Mouse (Mus musculus) Patski (cell line): Measurements from ENCODE around the gene Gm1123. TPM values are rescaled to one million over a fixed set of nuclear protein-coding genes. Genes with fewer than 3 reads are reported as not detected.

Experiments
- ATAC-seq: fragments of 100-300 bp; one replicate; pipeline ENCODE4 v1.8.0; 2021
- CTCF ChIA-PET: fragments of 350-600 bp; sonication (Branson Sonifier 250); formaldehyde crosslinking; loops from one replicate; lab custom pipeline; 2022; ENCODE audit warnings: inconsistent platforms; lab: Charles Lee
- POLR2A ChIA-PET: fragments of 350-600 bp; sonication (Branson Sonifier 250); formaldehyde crosslinking; loops from one replicate; lab custom pipeline; 2022; ENCODE audit warnings: antibody characterized with exemption, inconsistent platforms; lab: Charles Lee
- DNase-seq: peaks from one replicate; pipeline ENCODE4 v3.0.0-alpha.2; 2011; ENCODE audit warnings: low read depth, low spot score
- H3K27me3 ChIP-seq: fragments of 371-371 bp; one replicate; pipeline ENCODE4 v1.5.1; 2021
- CTCF ChIP-seq: fragments of 100-300 bp; IDR thresholded peaks from one replicate; pipeline ENCODE4 v1.5.1; 2021
- in situ Hi-C: fragments of 300-500 bp; cut with MboI; formaldehyde crosslinking; loops from 3 replicates; pipeline ENCODE4 v1.11.1; 2018; ENCODE audit warnings: low pct_unique_long_range_greater_than_20kb, mixed read lengths
- polyA plus RNA-seq: library from polyadenylated mRNA; unstranded; gene quantifications from one replicate; pipeline ENCODE4 v1.2.3, GENCODE M21; 2021

Gm1123 gene
- polyA plus RNA-seq, 1 experiment from 2014 or later: not detected

DNA sequence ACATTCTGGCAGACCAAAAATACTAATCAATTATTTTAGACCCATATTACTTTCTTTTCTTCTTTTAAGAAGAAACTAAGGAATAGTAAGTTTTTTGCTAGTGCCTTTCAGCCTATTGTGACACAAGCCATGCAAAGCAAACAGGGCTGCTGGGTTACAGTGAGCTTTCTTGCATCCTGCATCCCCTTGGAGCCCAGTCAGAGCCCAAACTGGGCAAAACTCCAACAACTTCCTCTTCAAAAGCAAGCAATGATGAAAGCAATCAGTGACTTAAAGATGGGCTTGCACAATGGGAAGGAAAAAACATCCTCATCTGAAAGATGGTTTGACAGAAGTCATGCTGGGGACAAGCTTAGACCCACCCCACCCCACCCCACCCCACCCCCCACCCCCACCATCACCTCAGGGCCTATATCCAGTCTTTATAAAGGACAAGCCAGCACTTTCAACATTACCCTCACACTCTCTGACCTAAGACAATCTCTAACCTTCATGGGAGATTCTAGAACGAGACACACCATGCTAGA lies 13.3 kb upstream of the Gm1123 start:
- no peak for TF ChIP-seq CTCF
- ATAC-seq (no peak), DNase-seq (no peak)
- H3K27me3 ChIP-seq: no peaks in the 10 kb centered on the region
- ChIA-PET CTCF (interaction anchor here (0.9 kb wide), 1 partner anchor 62 kb away, joined by 3 read pairs; the partner anchor contains the start of gene Faim), POLR2A (no interaction called here)
- in situ Hi-C loops: no loop called here

DNA sequence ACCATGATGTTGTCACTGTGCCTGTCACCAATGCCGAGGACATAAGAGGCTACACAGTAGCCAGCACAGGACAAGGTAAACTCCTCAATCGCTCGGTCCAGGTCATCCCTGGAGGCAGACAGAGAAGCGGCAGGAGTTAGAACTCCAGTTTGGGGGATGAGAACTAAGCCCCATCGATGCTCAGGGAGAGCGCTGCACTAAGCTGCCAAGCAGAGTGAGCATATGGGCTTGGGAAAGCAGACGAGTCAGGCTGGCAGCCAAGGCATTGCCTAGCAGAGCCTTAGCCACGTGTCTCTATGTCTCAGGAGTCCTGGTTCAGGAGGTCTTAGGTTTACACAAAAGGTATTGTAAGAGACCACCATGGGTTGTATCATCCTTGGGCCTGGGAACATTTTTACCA lies 9.2 kb upstream of the Gm1123 start:
- DNase-seq: no peak
- CTCF ChIA-PET: interaction anchor here (1.2 kb wide), 1 partner anchor 198 kb away, joined by 3 read pairs; no protein-coding TSS in a partner anchor

DNA sequence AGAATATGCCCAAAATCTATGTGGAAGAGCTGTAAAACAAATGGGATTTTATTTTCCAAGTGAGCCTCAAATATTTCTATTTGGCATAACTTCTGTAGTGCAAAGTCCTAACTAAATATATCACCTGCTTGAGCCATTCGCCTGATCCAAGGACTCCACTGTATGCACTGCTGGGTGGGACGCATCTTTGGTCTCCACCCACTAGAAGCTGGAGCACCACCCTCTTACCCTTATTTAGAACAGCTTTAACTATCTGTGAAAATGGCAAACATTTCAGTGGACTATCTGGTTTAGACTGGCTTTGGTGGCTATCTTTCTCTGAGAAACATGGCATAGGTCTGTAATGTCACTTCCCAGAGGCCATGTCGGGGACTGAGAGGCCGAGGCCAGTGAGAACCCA lies 7.1 kb upstream of the Gm1123 start:
- H3K27me3 ChIP-seq: no peaks in the 10 kb centered on the region
- DNase-seq (no peak), ATAC-seq (no peak)
- no peak for TF ChIP-seq CTCF
- ChIA-PET CTCF (no interaction called here), POLR2A (no interaction called here)
- in situ Hi-C loops: no loop called here

More for the DNA sequence above, 9.2 kb upstream of the Gm1123 start:
- POLR2A ChIA-PET: no interaction called here
- in situ Hi-C loops: no loop called here
- no peak for TF ChIP-seq CTCF
- H3K27me3 ChIP-seq: no peaks in the 10 kb centered on the region
- no peak for ATAC-seq

GRCm38 (mm10) chr9:99041994-99042393 lies 6.5 kb upstream of the Gm1123 start:
- POLR2A ChIA-PET: no interaction called here
- DNase-seq: no peak
- CTCF ChIA-PET: no interaction called here
- no peaks in the 10 kb centered on the region for H3K27me3 ChIP-seq
- in situ Hi-C loops: no loop called here
- no peak for TF ChIP-seq CTCF
- no peak for ATAC-seq

DNA sequence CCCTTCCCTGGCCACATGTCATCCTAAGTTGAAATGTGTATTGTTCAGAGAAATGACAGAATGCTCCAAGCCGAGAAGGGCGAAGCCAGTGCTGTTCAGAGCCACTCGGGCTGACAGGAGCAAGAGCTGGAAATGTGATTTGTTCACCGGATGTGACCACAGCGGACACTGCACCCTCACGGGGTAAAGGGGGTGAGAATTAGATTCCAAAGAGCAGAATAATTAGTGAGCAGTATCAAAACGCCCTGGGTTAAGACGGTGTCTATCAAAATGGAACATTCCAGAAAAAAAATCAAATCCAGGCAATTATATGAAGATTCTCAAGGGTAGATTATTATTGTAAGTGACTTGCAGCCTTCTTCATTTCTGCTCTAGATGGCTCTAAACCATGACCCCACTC lies 1.4 kb downstream of the Gm1123 start:
- CTCF ChIA-PET: no interaction called here
- ATAC-seq (no peak), DNase-seq (no peak)
- no peaks in the 10 kb centered on the region for H3K27me3 ChIP-seq
- POLR2A ChIA-PET: no interaction called here
- in situ Hi-C loops: no loop called here
- TF ChIP-seq CTCF: no peak

- no peaks in the 10 kb centered on the region for H3K27me3 ChIP-seq
- ChIA-PET POLR2A (no interaction called here), CTCF (no interaction called here)
- no peak for TF ChIP-seq CTCF
- ATAC-seq: no peak
- in situ Hi-C loops: no loop called here
- DNase-seq: no peak
These were observed 3.5 kb downstream of the Gm1123 start for GRCm38 (mm10) chr9:99032031-99032430.

GRCm38 (mm10) chr9:99021751-99022150 lies 13.8 kb downstream of the Gm1123 start:
- ChIA-PET CTCF (no interaction called here), POLR2A (no interaction called here)
- in situ Hi-C loops: no loop called here
- DNase-seq (no peak), ATAC-seq (no peak)
- no peak for TF ChIP-seq CTCF
- no peaks in the 10 kb centered on the region for H3K27me3 ChIP-seq

DNA sequence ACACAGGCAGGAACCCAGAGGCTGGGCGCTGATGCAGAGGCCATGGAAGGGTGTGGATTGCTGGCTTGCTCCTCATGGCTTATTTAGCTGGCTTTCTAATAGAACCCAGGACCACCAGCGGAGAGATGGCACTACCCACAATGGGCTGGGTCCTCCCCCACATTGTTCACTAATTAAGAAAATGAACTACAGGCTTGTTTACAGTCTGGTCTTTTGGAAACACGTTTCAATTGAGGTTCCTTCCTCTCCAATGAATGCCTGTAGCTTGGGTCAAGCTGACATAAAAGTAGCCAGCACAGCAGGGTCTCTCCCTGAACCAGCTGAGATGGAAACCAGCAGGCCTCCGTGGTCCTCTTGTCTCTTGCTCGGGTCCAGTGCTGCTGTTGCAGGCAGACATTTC lies 14.3 kb downstream of the Gm1123 start:
- POLR2A ChIA-PET: no interaction called here
- in situ Hi-C loops: no loop called here
- ATAC-seq (no peak), DNase-seq (no peak)
- H3K27me3 ChIP-seq: no peaks in the 10 kb centered on the region
- CTCF ChIA-PET: no interaction called here
- no peak for TF ChIP-seq CTCF

DNA sequence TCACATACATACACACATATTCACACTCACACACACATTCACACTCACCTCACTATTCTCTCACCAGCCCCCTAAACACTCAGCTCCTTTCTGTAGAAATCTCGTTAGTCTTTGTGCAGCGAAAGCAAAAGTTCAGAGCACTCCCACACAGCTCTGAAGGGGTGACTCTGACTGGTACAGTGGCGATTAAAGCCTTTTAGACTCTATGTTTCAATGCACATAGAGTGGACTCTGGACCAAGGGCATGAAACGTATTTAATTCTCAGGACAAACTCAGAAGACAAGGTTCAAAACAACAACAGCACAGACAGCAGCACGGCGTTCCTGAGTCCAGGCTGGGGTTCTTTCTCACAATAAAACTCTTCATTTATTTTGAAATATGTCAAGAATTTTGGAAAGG lies 17.8 kb downstream of the Gm1123 start:
- ChIA-PET POLR2A (no interaction called here), CTCF (no interaction called here)
- ATAC-seq: no peak
- no peak for DNase-seq
- TF ChIP-seq CTCF: no peak
- no peaks in the 10 kb centered on the region for H3K27me3 ChIP-seq
- in situ Hi-C loops: no loop called here

- ATAC-seq: no peak
- no peak for DNase-seq
- CTCF ChIA-PET: no interaction called here
- no peak for TF ChIP-seq CTCF
- in situ Hi-C loops: no loop called here
- POLR2A ChIA-PET: no interaction called here
- H3K27me3 ChIP-seq: no peaks in the 10 kb centered on the region
These were observed 18.8 kb downstream of the Gm1123 start for GRCm38 (mm10) chr9:99016759-99017158.

- in situ Hi-C loops: no loop called here
- ATAC-seq: no peak
These were observed 19.2 kb downstream of the Gm1123 start for GRCm38 (mm10) chr9:99016301-99016700.

DNA sequence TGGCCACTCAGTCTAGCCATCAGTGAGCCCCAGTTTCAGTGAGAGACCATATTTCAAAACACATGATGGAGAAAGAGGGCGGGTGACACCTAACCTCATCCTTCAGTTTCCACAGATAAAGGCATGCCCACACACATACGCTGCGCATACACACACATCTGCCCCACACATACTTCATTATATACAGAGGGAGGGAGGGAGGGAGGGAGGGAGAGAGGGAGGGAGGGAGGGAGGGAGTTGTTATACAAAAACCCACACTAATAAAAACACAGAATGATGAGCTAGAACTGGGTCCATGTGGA lies 25.7 kb downstream of the Gm1123 start:
- no peaks in the 10 kb centered on the region for H3K27me3 ChIP-seq
- in situ Hi-C loops: no loop called here
- CTCF ChIA-PET: no interaction called here
- TF ChIP-seq CTCF: no peak
- ATAC-seq (no peak), DNase-seq (no peak)
- POLR2A ChIA-PET: no interaction called here

More at GRCm38 (mm10) chr9:99016301-99016700, 19.2 kb downstream of the Gm1123 start:
- no peaks in the 10 kb centered on the region for H3K27me3 ChIP-seq
- CTCF ChIA-PET: no interaction called here
- no peak for TF ChIP-seq CTCF
- POLR2A ChIA-PET: no interaction called here
- no peak for DNase-seq
